Comparison of ENCODE assay signal across 9 mouse cellular contexts in genomic region chr9:44515131-44515751, GRCm38 (mm10). TPM values are rescaled to one million over a fixed set of nuclear protein-coding genes. Genes with fewer than 3 reads are reported as not detected.
DNase-seq lines count a peak whose midpoint lies in the region; ATAC-seq and TF ChIP-seq lines count a peak whose summit lies in the region.
"Had no signal": no experiment of that assay in that cellular context is flagged by ENCODE, and none has a peak within 500 bp of the region (broad histone marks: within the 10 kb centered on the region; RNA-seq: fewer than 3 reads in every experiment).

No protein-coding gene starts in this region.

- H3K9ac ChIP-seq in intestine, embryonic 14.5 days (ENCODE audit: low read length) = no peak overlapping the region
- H3K9ac ChIP-seq in lung, embryonic 14.5 days = peak overlapping the region; percentile 23; the same call in 1 of the 2 replicates

- no peak for TF ChIP-seq CTCF in gastrocnemius, adult 2 months (IDR thresholded peaks at IDR 0.05)
- no peak for TF ChIP-seq CTCF in lung, embryonic 14.5 days (IDR thresholded peaks at IDR 0.05; ENCODE audit: low read depth)

- H3K9me3 ChIP-seq in intestine, embryonic 14.5 days (ENCODE audit: control insufficient read depth, low read length) = no peaks in the 10 kb centered on the region
- no peaks in the 10 kb centered on the region for H3K9me3 ChIP-seq in lung, embryonic 14.5 days (ENCODE audit: low read depth, low read length)
- H3K9me3 ChIP-seq in midbrain, embryonic 10.5 days (replicated peaks) = no peaks in the 10 kb centered on the region

- DNase-seq in gastrocnemius, adult 2 months = peak; percentile 57
- DNase-seq in gastrocnemius, postnatal 4 days (ENCODE audit: low spot score in 2 of 2) = no peak
- peak; percentile 57 for DNase-seq in adipocyte (ENCODE audit: low spot score)
- no peak for DNase-seq in intestine, embryonic 14.5 days (ENCODE audit: low spot score)
- DNase-seq in lung, embryonic 14.5 days = peak; percentile 81
- peak; percentile 84 for DNase-seq in thymus, postnatal 0 days (ENCODE audit: low spot score)
- no peak for DNase-seq in midbrain, embryonic 10.5 days (ENCODE audit: low spot score)
- DNase-seq in neural tube, embryonic 10.5 days (ENCODE audit: extremely low spot score, low spot score) = no peak

- WGBS in intestine, embryonic 14.5 days = 49% methylated on average over 12 of the region's 12 CpGs
- WGBS in lung, embryonic 14.5 days = 33% methylated on average over 12 of the region's 12 CpGs
- 74% methylated on average over 12 of the region's 12 CpGs for WGBS in midbrain, embryonic 10.5 days

- H3K27me3 ChIP-seq in intestine, embryonic 14.5 days (replicated peaks; ENCODE audit: control insufficient read depth, insufficient read depth, low read length) = no peaks in the 10 kb centered on the region
- no peaks in the 10 kb centered on the region for H3K27me3 ChIP-seq in lung, embryonic 14.5 days (ENCODE audit: insufficient read depth, low read length)
- peaks cover 6% of the 10 kb centered on the region; the same call in 1 of the 2 replicates for H3K27me3 ChIP-seq in midbrain, embryonic 10.5 days (ENCODE audit: low read depth, poor library complexity, severe bottlenecking)

- no peak overlapping the region for H3K4me2 ChIP-seq in intestine, embryonic 14.5 days (ENCODE audit: low read length)
- peak overlapping the region; percentile 37 for H3K4me2 ChIP-seq in lung, embryonic 14.5 days

- H3K27ac ChIP-seq in gastrocnemius, adult 2 months = peak overlapping the region; percentile 60
- no peak overlapping the region; the same call in 1 of the 2 replicates for H3K27ac ChIP-seq in intestine, embryonic 14.5 days (ENCODE audit: low read depth)
- H3K27ac ChIP-seq in lung, embryonic 14.5 days (ENCODE audit: low read depth) = peak overlapping the region; percentile 56; the same call in 1 of the 2 replicates
- no peak overlapping the region for H3K27ac ChIP-seq in midbrain, embryonic 10.5 days (replicated peaks)

- no peaks in the 10 kb centered on the region for H3K36me3 ChIP-seq in intestine, embryonic 14.5 days (ENCODE audit: control insufficient read depth, insufficient read depth, low read length)
- no peaks in the 10 kb centered on the region for H3K36me3 ChIP-seq in lung, embryonic 14.5 days (ENCODE audit: insufficient read depth)
- H3K36me3 ChIP-seq in midbrain, embryonic 10.5 days = no peaks in the 10 kb centered on the region

- H3K4me1 ChIP-seq in intestine, embryonic 14.5 days (replicated peaks; ENCODE audit: control insufficient read depth, insufficient read depth, low read length) = 0 out of 2 replicates have a peak, but pooled peaks cover 8% of the 10 kb centered on the region
- peaks cover 10% of the 10 kb centered on the region; the same call in 1 of the 2 replicates for H3K4me1 ChIP-seq in lung, embryonic 14.5 days (ENCODE audit: insufficient read depth)
- peaks cover 7% of the 10 kb centered on the region for H3K4me1 ChIP-seq in midbrain, embryonic 10.5 days

- ATAC-seq in intestine, embryonic 14.5 days (replicated peaks; ENCODE audit: low FRiP score, low TSS enrichment, low read depth) = peak; percentile 67
- ATAC-seq in lung, embryonic 14.5 days (ENCODE audit: insufficient read depth) = peak; percentile 29; the same call in 1 of the 2 replicates

- H3K4me3 ChIP-seq in gastrocnemius, adult 2 months = peak overlapping the region; percentile 30
- no peak overlapping the region for H3K4me3 ChIP-seq in intestine, embryonic 14.5 days (ENCODE audit: low read depth, low read length)
- H3K4me3 ChIP-seq in lung, embryonic 14.5 days (ENCODE audit: low read depth, low read length) = no peak overlapping the region
- H3K4me3 ChIP-seq in midbrain, embryonic 10.5 days = no peak overlapping the region

- intact Hi-C loops in gastrocnemius, adult 2 months (cut with DNase I) = loop anchor here (10.0 kb wide), 1 partner anchor 50 kb away; the partner anchor contains the start of gene Cxcr5

RNA-seq across cellular contexts. Expression of gene Bcl9l, which starts 32.6 kb away (rescaled TPM):
- total RNA-seq in gastrocnemius, adult 2 months (2021) = 10 to 100 TPM; 38.3 to 43.6 TPM
- total RNA-seq in gastrocnemius, postnatal 4 days (2021) = 100 to 1,000 TPM; 126 to 131 TPM
- polyA plus RNA-seq in intestine, embryonic 14.5 days (2014; fragmentation: Nextera tagmentation; extraction: Ambion mirVana) = 10.2 TPM in 2 replicates
- polyA plus RNA-seq in lung, embryonic 14.5 days (2014; fragmentation: Nextera tagmentation; extraction: Ambion mirVana) = 16.3 and 17.3 TPM in 2 replicates
- polyA plus RNA-seq in thymus, postnatal 0 days (2015; fragmentation: Nextera tagmentation; extraction: Ambion mirVana) = 3.2 and 4.4 TPM in 2 replicates
- 3.9 and 4.7 TPM in 2 replicates for polyA plus RNA-seq in midbrain, embryonic 10.5 days (2016; fragmentation: Nextera tagmentation; extraction: Ambion mirVana)

RNA-seq across cellular contexts. Expression of gene Cxcr5, which starts 46.4 kb away (rescaled TPM):
- not detected for total RNA-seq in gastrocnemius, adult 2 months (2021)
- total RNA-seq in gastrocnemius, postnatal 4 days (2021) = under 1 TPM; 0.10 TPM
- polyA plus RNA-seq in intestine, embryonic 14.5 days (2014; fragmentation: Nextera tagmentation; extraction: Ambion mirVana) = 0.82 and 0.89 TPM in 2 replicates
- polyA plus RNA-seq in lung, embryonic 14.5 days (2014; fragmentation: Nextera tagmentation; extraction: Ambion mirVana) = not detected in 2 replicates
- polyA plus RNA-seq in thymus, postnatal 0 days (2015; fragmentation: Nextera tagmentation; extraction: Ambion mirVana) = 1.4 and 1.5 TPM in 2 replicates
- not detected in 2 replicates for polyA plus RNA-seq in midbrain, embryonic 10.5 days (2016; fragmentation: Nextera tagmentation; extraction: Ambion mirVana)
- total RNA-seq: left cerebral cortex, postnatal 25 days had no signal

Comparison
In these comparisons a context has a peak if more than half of its experiments do, and no peak if none do; other contexts are left out.
1. DNase-seq: peak in gastrocnemius, adult 2 months (single experiment), adipocyte (single experiment), lung, embryonic 14.5 days (single experiment) and thymus, postnatal 0 days (single experiment); none in gastrocnemius, postnatal 4 days (0 of 2), intestine, embryonic 14.5 days (single experiment), midbrain, embryonic 10.5 days (single experiment) and neural tube, embryonic 10.5 days (single experiment).
2. H3K27ac ChIP-seq: peak in gastrocnemius, adult 2 months (single experiment) and lung, embryonic 14.5 days (single experiment); none in intestine, embryonic 14.5 days (single experiment) and midbrain, embryonic 10.5 days (single experiment).